Mouse (Mus musculus) lung, embryonic 15.5 days (tissue): Measurements from ENCODE around the gene Akt1s1. TPM values are rescaled to one million over a fixed set of nuclear protein-coding genes. Genes with fewer than 3 reads are reported as not detected.

Experiments
- ATAC-seq: fragments of 200-750 bp; cut with Nextera tagmentation; 2 replicates; pipeline ENCODE4 v1.8.0; 2017; ENCODE audit warnings: moderate number of reproducible peaks, borderline replicate concordance; ENCODE audit not compliant: low FRiP score, low TSS enrichment; ENCODE audit errors: extremely low read depth
- H3K27ac ChIP-seq: fragments of 300-500 bp; sonication (generic); 2 replicates; pipeline ENCODE4 v1.5.1; 2015; ENCODE audit warnings: moderate library complexity, mild to moderate bottlenecking, inconsistent platforms
- H3K27me3 ChIP-seq: fragments of 300-500 bp; sonication (generic); 2 replicates; pipeline ENCODE4 v1.6.1; 2015; ENCODE audit warnings: inconsistent platforms
- H3K36me3 ChIP-seq: fragments of 300-500 bp; sonication (generic); 2 replicates; pipeline ENCODE4 v1.6.1; 2015; ENCODE audit warnings: inconsistent platforms
- H3K4me1 ChIP-seq: fragments of 300-500 bp; sonication (generic); 2 replicates; pipeline ENCODE4 v1.6.1; 2015; ENCODE audit warnings: inconsistent platforms
- H3K4me2 ChIP-seq: fragments of 300-500 bp; sonication (generic); 2 replicates; pipeline ENCODE4 v1.6.1; 2015; ENCODE audit warnings: inconsistent platforms, mild to moderate bottlenecking, moderate library complexity
- H3K4me3 ChIP-seq: fragments of 300-500 bp; sonication (generic); 2 replicates; pipeline ENCODE4 v1.5.1; 2015; ENCODE audit warnings: mild to moderate bottlenecking, inconsistent platforms
- H3K9ac ChIP-seq: fragments of 300-500 bp; sonication (generic); 2 replicates; pipeline ENCODE4 v1.6.1; 2015; ENCODE audit warnings: inconsistent platforms
- H3K9me3 ChIP-seq: fragments of 300-500 bp; sonication (generic); 2 replicates; pipeline ENCODE4 v1.6.1; 2016; ENCODE audit warnings: inconsistent platforms
- WGBS: fragments of 180-500 bp; shearing (Covaris S2); methylation state at CpG from one replicate; pipeline ENCODE4 v1.1.7; 2015; 5-methylcytosine and 5-hydroxymethylcytosine counted together
- microRNA counts: library from miRNA; unstranded; fragments of <30 nt; microRNA quantifications from one replicate; lab custom pipeline; 2016
- microRNA-seq: library from miRNA; unstranded; fragments of <30 nt; microRNA quantifications from one replicate; pipeline ENCODE4, GENCODE M21; 2016
- polyA plus RNA-seq: library from polyadenylated mRNA; unstranded; fragments of >200 nt; fragmentation: Nextera tagmentation; extraction: Ambion mirVana; gene quantifications from 2 replicates; pipeline ENCODE4 v1.2.1, GENCODE M21; 2015

Akt1s1 gene
- polyA plus RNA-seq, 1 experiment from 2014 or later = 111 TPM

GRCm38 (mm10) chr7:44896499-44896898 is 47.7 kb downstream of the Akt1s1 start:
- H3K36me3 ChIP-seq = peaks cover 23% of the 10 kb centered on the region; the same call in 1 of the 2 replicates
- 28% methylated on average over 10 of the region's 10 CpGs for WGBS
- peak overlapping the region; percentile 86 for H3K27ac ChIP-seq
- peak overlapping the region; percentile 70 for H3K4me2 ChIP-seq
- H3K27me3 ChIP-seq = no peaks in the 10 kb centered on the region
- no peak for ATAC-seq
- peak overlapping the region; percentile 68 for H3K4me3 ChIP-seq
- peak overlapping the region; percentile 72 for H3K9ac ChIP-seq
- H3K9me3 ChIP-seq = no peaks in the 10 kb centered on the region
- peaks cover 51% of the 10 kb centered on the region for H3K4me1 ChIP-seq

GRCm38 (mm10) chr7:44898607-44899006 is 49.8 kb downstream of the Akt1s1 start:
- H3K9me3 ChIP-seq = no peaks in the 10 kb centered on the region
- H3K4me3 ChIP-seq = no peak overlapping the region
- WGBS = 28% methylated on average over 18 of the region's 19 CpGs
- no peak for ATAC-seq
- H3K4me1 ChIP-seq = peaks cover 53% of the 10 kb centered on the region
- H3K4me2 ChIP-seq = no peak overlapping the region
- H3K27me3 ChIP-seq = no peaks in the 10 kb centered on the region
- peaks cover 27% of the 10 kb centered on the region; the same call in 1 of the 2 replicates for H3K36me3 ChIP-seq
- no peak overlapping the region for H3K9ac ChIP-seq
- no peak overlapping the region for H3K27ac ChIP-seq

GRCm38 (mm10) chr7:44900632-44901031 is 51.8 kb downstream of the Akt1s1 start:
- Histone ChIP-seq H3K4me1 (peaks cover 37% of the 10 kb centered on the region), H3K27me3 (no peaks in the 10 kb centered on the region), H3K9ac (no peak overlapping the region), H3K4me2 (no peak overlapping the region), H3K27ac (0 out of 2 replicates have a peak overlapping the region, but pooled peaks have one; percentile 83), H3K36me3 (peaks cover 47% of the 10 kb centered on the region), H3K4me3 (no peak overlapping the region; the same call in 1 of the 2 replicates), H3K9me3 (no peaks in the 10 kb centered on the region)
- ATAC-seq = no peak
- 86% methylated on average over 11 of the region's 11 CpGs for WGBS

GRCm38 (mm10) chr7:44901230-44901722 is 52.5 kb downstream of the Akt1s1 start:
- H3K4me2 ChIP-seq = peak overlapping the region; percentile 58
- peak overlapping the region; percentile 83 for H3K27ac ChIP-seq
- no peaks in the 10 kb centered on the region for H3K9me3 ChIP-seq
- whole genome bisulfite sequencing = 9% methylated on average over 21 of the region's 21 CpGs
- peak overlapping the region; percentile 33 for H3K4me3 ChIP-seq
- peaks cover 37% of the 10 kb centered on the region for H3K4me1 ChIP-seq
- peak; percentile 33 for ATAC-seq
- H3K36me3 ChIP-seq = peaks cover 53% of the 10 kb centered on the region
- peak overlapping the region; percentile 17; the same call in 1 of the 2 replicates for H3K9ac ChIP-seq
- no peaks in the 10 kb centered on the region for H3K27me3 ChIP-seq

MicroRNA genes within 50 kb of the gene (microRNA counts, 519-probe panel; counts per million panel counts)
- 19.7 counts per million for microRNA mmu-miR-707 (lab: Ali Mortazavi, UCI)

Small RNAs within 50 kb of the gene (microRNA-seq; reads per million reads assigned to microRNA genes)
- gene Mir707 = not detected

Other genes with a start within 250 kb of the Akt1s1 start
- gene Myh14, start 178.1 kb upstream of the Akt1s1 start, polyA plus RNA-seq = 44.1 and 47.8 TPM in 2 replicates
- not detected in 2 replicates for gene Izumo2, start 140.2 kb upstream of the Akt1s1 start, polyA plus RNA-seq
- gene Vrk3, start 100.6 kb upstream of the Akt1s1 start, polyA plus RNA-seq = 40.6 and 46.1 TPM in 2 replicates
- 2.1 and 2.2 TPM in 2 replicates for gene Zfp473, start 97.9 kb upstream of the Akt1s1 start, polyA plus RNA-seq
- 95.6 and 97.7 TPM in 2 replicates for gene Nup62, start 32.9 kb upstream of the Akt1s1 start, polyA plus RNA-seq
- 0.63 and 1.7 TPM in 2 replicates for gene Il4i1, start 32.6 kb upstream of the Akt1s1 start, polyA plus RNA-seq
- gene Atf5, start 32.3 kb upstream of the Akt1s1 start, polyA plus RNA-seq = 4.9 and 5.0 TPM in 2 replicates
- 71.3 and 74.4 TPM in 2 replicates for gene Tbc1d17, start 88 bp downstream of the Akt1s1 start, polyA plus RNA-seq
- gene Pnkp, start 8.1 kb downstream of the Akt1s1 start, polyA plus RNA-seq = 37.6 and 37.9 TPM in 2 replicates
- 371 and 398 TPM in 2 replicates for gene Ptov1, start 20.8 kb downstream of the Akt1s1 start, polyA plus RNA-seq
- 93.5 and 97.7 TPM in 2 replicates for gene Med25, start 43.7 kb downstream of the Akt1s1 start, polyA plus RNA-seq
- gene Fuz, start 47.1 kb downstream of the Akt1s1 start, polyA plus RNA-seq = 21.0 and 24.0 TPM in 2 replicates
- 63.1 and 64.8 TPM in 2 replicates for gene Ap2a1, start 80.5 kb downstream of the Akt1s1 start, polyA plus RNA-seq
- gene Tsks, start 94.2 kb downstream of the Akt1s1 start, polyA plus RNA-seq = 0.09 and 0.15 TPM in 2 replicates
- 14.5 and 15.0 TPM in 2 replicates for gene Cpt1c, start 125.9 kb downstream of the Akt1s1 start, polyA plus RNA-seq
- gene Prmt1, start 137.6 kb downstream of the Akt1s1 start, polyA plus RNA-seq = 545 and 586 TPM in 2 replicates
- 88.1 and 92.6 TPM in 2 replicates for gene Irf3, start 148.7 kb downstream of the Akt1s1 start, polyA plus RNA-seq
- 66.3 and 66.7 TPM in 2 replicates for gene Bcl2l12, start 149.7 kb downstream of the Akt1s1 start, polyA plus RNA-seq
- 35.5 and 36.5 TPM in 2 replicates for gene Scaf1, start 167.4 kb downstream of the Akt1s1 start, polyA plus RNA-seq
- 49.7 and 50.4 TPM in 2 replicates for gene Rras, start 169.0 kb downstream of the Akt1s1 start, polyA plus RNA-seq
- gene Prr12, start 203.9 kb downstream of the Akt1s1 start, polyA plus RNA-seq = 10.9 and 11.1 TPM in 2 replicates
- gene Nosip, start 213.4 kb downstream of the Akt1s1 start, polyA plus RNA-seq = 74.9 and 75.1 TPM in 2 replicates
- 23.1 and 24.2 TPM in 2 replicates for gene Prrg2, start 213.7 kb downstream of the Akt1s1 start, polyA plus RNA-seq
- 353 and 358 TPM in 2 replicates for gene Rcn3, start 243.2 kb downstream of the Akt1s1 start, polyA plus RNA-seq